Mouse (Mus musculus): ENCODE data around the gene Peg10. TPM values are rescaled to one million over a fixed set of nuclear protein-coding genes. Genes with fewer than 3 reads are reported as not detected.

The Peg10 gene
- total and polyA plus RNA-seq, 3 experiments = not detected

GRCm38 (mm10) chr6:4738034-4738629, 9.0 kb upstream of the Peg10 start:
- Histone ChIP-seq H3K36me3 (replicated peaks in 1 of 2; ENCODE audit: control insufficient read depth in 1 of 2, insufficient read depth in 1 of 2, low read length in 1 of 2) (no peaks in the 10 kb centered on the region), H3K4me1 (ENCODE audit: control insufficient read depth in 1 of 2, insufficient read depth in 2 of 2) (no peaks in the 10 kb centered on the region), H3K9ac (ENCODE audit: insufficient read depth, low read depth) (no peak overlapping the region), H3K79me2 (replicated peaks; ENCODE audit: control insufficient read depth, extremely low read depth, insufficient read depth, poor library complexity, severe bottlenecking) (no peaks in the 10 kb centered on the region), H3K27ac (ENCODE audit: insufficient read depth, low read depth) (no peak overlapping the region), H3K9me3 (replicated peaks; ENCODE audit: low read length) (no peaks in the 10 kb centered on the region), H3K27me3 (replicated peaks) (no peaks in the 10 kb centered on the region), H3K4me3 (replicated peaks in 1 of 3; ENCODE audit: low read depth in 2 of 3, low read length in 2 of 3, poor library complexity in 1 of 3) (no peak overlapping the region), H3K4me2 (ENCODE audit: insufficient read depth, low read depth, poor library complexity, severe bottlenecking) (no peak overlapping the region)
- TF ChIP-seq ZNF384 (IDR thresholded peaks at IDR 0.05; ENCODE audit: low read depth, low read length) (no peak), NRF1 (IDR thresholded peaks at IDR 0.05; ENCODE audit: low read depth, low read length) (no peak), MAX (IDR thresholded peaks at IDR 0.05; ENCODE audit: low read length) (no peak), ZMIZ1 (IDR thresholded peaks at IDR 0.05; ENCODE audit: low read depth, low read length) (no peak), IRF4 (IDR thresholded peaks at IDR 0.05; ENCODE audit: low read depth, low read length) (no peak), PAX5 (IDR thresholded peaks at IDR 0.05; ENCODE audit: low read length) (no peak), JUN (IDR thresholded peaks at IDR 0.05; ENCODE audit: insufficient read depth, low read depth, low read length) (no peak), MXI1 (IDR thresholded peaks at IDR 0.05; ENCODE audit: low read depth, low read length) (no peak), TCF12 (IDR thresholded peaks at IDR 0.05; ENCODE audit: low read depth, low read length) (no peak), GABPA (IDR thresholded peaks at IDR 0.05; ENCODE audit: insufficient replicate concordance, low read depth, low read length) (no peak), HCFC1 (IDR thresholded peaks at IDR 0.05; ENCODE audit: low read depth, low read length) (no peak), JUND (conservative IDR thresholded peaks at IDR 0.05; ENCODE audit: low read depth, low read length) (no peak), E2F4 (IDR thresholded peaks at IDR 0.05; ENCODE audit: insufficient replicate concordance, low read depth, low read length) (no peak), MEF2A (IDR thresholded peaks at IDR 0.05; ENCODE audit: borderline replicate concordance, low read depth, low read length) (no peak), CTCF (conservative IDR thresholded peaks at IDR 0.05 in 1 of 2, IDR thresholded peaks at IDR 0.05 in 1 of 2; ENCODE audit: low read depth in 2 of 2, low read length in 2 of 2) (no peak), TBP (conservative IDR thresholded peaks at IDR 0.05; ENCODE audit: low read depth, low read length) (no peak), MYC (IDR thresholded peaks at IDR 0.05; ENCODE audit: low read depth, low read length) (no peak), BHLHE40 (IDR thresholded peaks at IDR 0.05; ENCODE audit: low read depth, low read length) (no peak), NELFE (IDR thresholded peaks at IDR 0.05; ENCODE audit: low read depth, low read length) (no peak)
- no peak for DNase-seq (ENCODE audit: extremely low read depth)
- dilution Hi-C loops (cut with MboI; ENCODE audit: extremely low pct_ligation_motif_present, extremely low pct_unique_long_range_greater_than_20kb, low sequenced_read_pairs) (no loop called here), in situ Hi-C loops (cut with MboI; ENCODE audit: low pct_ligation_motif_present, low pct_unique_long_range_greater_than_20kb, low sequenced_read_pairs) (no loop called here)

GRCm38 (mm10) chr6:4738717-4739116, 8.4 kb upstream of the Peg10 start:
- TF ChIP-seq CHD1 (IDR thresholded peaks at IDR 0.05; ENCODE audit: low read depth, low read length) (no peak), RCOR1 (conservative IDR thresholded peaks at IDR 0.05; ENCODE audit: low read depth, low read length) (no peak), MAFK (IDR thresholded peaks at IDR 0.05; ENCODE audit: insufficient replicate concordance, low read length) (no peak), ZMIZ1 (IDR thresholded peaks at IDR 0.05; ENCODE audit: low read depth, low read length) (no peak), E2F4 (IDR thresholded peaks at IDR 0.05; ENCODE audit: insufficient replicate concordance, low read depth, low read length) (no peak), JUND (conservative IDR thresholded peaks at IDR 0.05; ENCODE audit: low read depth, low read length) (no peak), PAX5 (IDR thresholded peaks at IDR 0.05; ENCODE audit: low read length) (no peak), MAZ (IDR thresholded peaks at IDR 0.05; ENCODE audit: low read depth, low read length) (no peak), POLR2A (IDR thresholded peaks at IDR 0.05; ENCODE audit: low read depth, low read length) (no peak)
- dilution Hi-C loops (cut with MboI; ENCODE audit: extremely low pct_ligation_motif_present, extremely low pct_unique_long_range_greater_than_20kb, low sequenced_read_pairs) (no loop called here), in situ Hi-C loops (cut with MboI; ENCODE audit: low pct_ligation_motif_present, low pct_unique_long_range_greater_than_20kb, low sequenced_read_pairs) (no loop called here)
- no peaks in the 10 kb centered on the region for H3K4me1 ChIP-seq (ENCODE audit: control insufficient read depth in 1 of 2, insufficient read depth in 2 of 2)
- DNase-seq (ENCODE audit: extremely low read depth) = no peak
- no peak overlapping the region for H3K27ac ChIP-seq (ENCODE audit: insufficient read depth, low read depth)
- no peaks in the 10 kb centered on the region for H3K27me3 ChIP-seq (replicated peaks)
- H3K9ac ChIP-seq (ENCODE audit: insufficient read depth, low read depth) = no peak overlapping the region
- H3K79me2 ChIP-seq (replicated peaks; ENCODE audit: control insufficient read depth, extremely low read depth, insufficient read depth, poor library complexity, severe bottlenecking) = no peaks in the 10 kb centered on the region
- H3K36me3 ChIP-seq (replicated peaks in 1 of 2; ENCODE audit: control insufficient read depth in 1 of 2, insufficient read depth in 1 of 2, low read length in 1 of 2) = no peaks in the 10 kb centered on the region
- H3K4me3 ChIP-seq (replicated peaks in 1 of 3; ENCODE audit: low read depth in 2 of 3, low read length in 2 of 3, poor library complexity in 1 of 3) = no peak overlapping the region
- no peaks in the 10 kb centered on the region for H3K9me3 ChIP-seq (replicated peaks; ENCODE audit: low read length)
- H3K4me2 ChIP-seq (ENCODE audit: insufficient read depth, low read depth, poor library complexity, severe bottlenecking) = no peak overlapping the region
